Mouse (Mus musculus) right cerebral cortex, adult 18-20 months (tissue): ENCODE data around the gene Gusb.
"Not testable (repeated sequence)": the region's sequence is repeated elsewhere in the genome, so short reads cannot be mapped to it uniquely, and the experiment has no call there.

Experiments
- DNase-seq: peaks from one replicate; pipeline ENCODE4 v3.0.0; 2022; ENCODE audit warnings: mixed read lengths

Gusb gene

GRCm38 (mm10) chr5:130002301-130003146 lies at the start of gene Gusb:
TSS of gene Gusb (minus strand) at chr5:130003049.
- peak; percentile 70 for DNase-seq

GRCm38 (mm10) chr5:130052510-130052909 lies 49.7 kb upstream of the Gusb start:
- DNase-seq, result no peak

- no peak for DNase-seq
These were observed 48.4 kb upstream of the Gusb start for GRCm38 (mm10) chr5:130051073-130051860.

GRCm38 (mm10) chr5:130050416-130050815 lies 47.6 kb upstream of the Gusb start:
- no peak for DNase-seq

- no peak for DNase-seq
These were observed 46.1 kb upstream of the Gusb start for GRCm38 (mm10) chr5:130048786-130049520.

- DNase-seq, result no peak
These were observed 44.2 kb upstream of the Gusb start for GRCm38 (mm10) chr5:130047013-130047412.

- DNase-seq, result no peak
These were observed 43.7 kb upstream of the Gusb start for GRCm38 (mm10) chr5:130046589-130046988.

GRCm38 (mm10) chr5:130046100-130046499 lies 43.3 kb upstream of the Gusb start:
- DNase-seq, result no peak

GRCm38 (mm10) chr5:130044201-130044695 lies 41.4 kb upstream of the Gusb start:
- peak; percentile 58 for DNase-seq

GRCm38 (mm10) chr5:130043741-130044140 lies 40.9 kb upstream of the Gusb start:
- DNase-seq, result no peak

- DNase-seq, result no peak
These were observed 38.4 kb upstream of the Gusb start for GRCm38 (mm10) chr5:130041262-130041661.

- no peak for DNase-seq
These were observed 37.9 kb upstream of the Gusb start for GRCm38 (mm10) chr5:130040797-130041196.

GRCm38 (mm10) chr5:130037752-130038455 lies 35.1 kb upstream of the Gusb start:
- DNase-seq, result peak; percentile 44

- not testable (repeated sequence) for DNase-seq
These were observed 33.5 kb upstream of the Gusb start for GRCm38 (mm10) chr5:130036300-130036699.

GRCm38 (mm10) chr5:130033869-130034268 lies 31.0 kb upstream of the Gusb start:
- DNase-seq, result no peak

GRCm38 (mm10) chr5:130031410-130032390 lies 28.9 kb upstream of the Gusb start:
- no peak for DNase-seq

- DNase-seq, result peak; percentile 93
These were observed 26.5 kb upstream of the Gusb start, which contains the start of the genes Asl and Crcp for GRCm38 (mm10) chr5:130029142-130029897. TSS of gene Asl (minus strand) at chr5:130029247. TSS of gene Crcp (plus strand) at chr5:130029290.

GRCm38 (mm10) chr5:130027696-130028095 lies 24.8 kb upstream of the Gusb start:
- no peak for DNase-seq

- DNase-seq, result no peak
These were observed 24.3 kb upstream of the Gusb start for GRCm38 (mm10) chr5:130027134-130027533.
